Mouse (Mus musculus): ENCODE measurements around the gene Psmd1. TPM values are rescaled to one million over a fixed set of nuclear protein-coding genes. Genes with fewer than 3 reads are reported as not detected.
A peak's percentile ranks its signal among the peaks of the same experiment; 100 is the strongest.

Psmd1 gene
- polyA plus RNA-seq, 1 experiment, result 89.0 TPM

- no peak for TF ChIP-seq CTCF (IDR thresholded peaks at IDR 0.05; ENCODE audit: borderline replicate concordance, extremely low read depth, insufficient read depth, insufficient read length)
- TF ChIP-seq POLR2A (IDR thresholded peaks at IDR 0.05; ENCODE audit: borderline replicate concordance, extremely low read depth, insufficient read depth, insufficient read length, poor library complexity, severe bottlenecking), result no peak
- DNase-seq (ENCODE audit: low read depth), result no peak
Observed at GRCm38 (mm10) chr1:86094413-86094812, 30.2 kb downstream of the Psmd1 start.

- TF ChIP-seq POLR2A (IDR thresholded peaks at IDR 0.05; ENCODE audit: borderline replicate concordance, extremely low read depth, insufficient read depth, insufficient read length, poor library complexity, severe bottlenecking) (no peak), CTCF (IDR thresholded peaks at IDR 0.05; ENCODE audit: borderline replicate concordance, extremely low read depth, insufficient read depth, insufficient read length) (no peak)
- DNase-seq (ENCODE audit: low read depth), result no peak
Observed at GRCm38 (mm10) chr1:86105054-86105453, 40.9 kb downstream of the Psmd1 start.

- DNase-seq (ENCODE audit: low read depth), result peak; percentile 42
- TF ChIP-seq POLR2A (IDR thresholded peaks at IDR 0.05; ENCODE audit: borderline replicate concordance, extremely low read depth, insufficient read depth, insufficient read length, poor library complexity, severe bottlenecking) (no peak), CTCF (IDR thresholded peaks at IDR 0.05; ENCODE audit: borderline replicate concordance, extremely low read depth, insufficient read depth, insufficient read length) (no peak)
Observed at GRCm38 (mm10) chr1:86111779-86112178, 47.6 kb downstream of the Psmd1 start, which contains the start of gene Htr2b. Gene Htr2b, minus strand, starts transcription at chr1:86111970.

GRCm38 (mm10) chr1:86114141-86114540 is 50.0 kb downstream of the Psmd1 start:
- TF ChIP-seq CTCF (IDR thresholded peaks at IDR 0.05; ENCODE audit: borderline replicate concordance, extremely low read depth, insufficient read depth, insufficient read length), result no peak
- TF ChIP-seq POLR2A (IDR thresholded peaks at IDR 0.05; ENCODE audit: borderline replicate concordance, extremely low read depth, insufficient read depth, insufficient read length, poor library complexity, severe bottlenecking), result no peak
- DNase-seq (ENCODE audit: low read depth), result no peak

GRCm38 (mm10) chr1:86119549-86119948 is 55.4 kb downstream of the Psmd1 start:
- TF ChIP-seq CTCF (IDR thresholded peaks at IDR 0.05; ENCODE audit: borderline replicate concordance, extremely low read depth, insufficient read depth, insufficient read length), result no peak
- TF ChIP-seq POLR2A (IDR thresholded peaks at IDR 0.05; ENCODE audit: borderline replicate concordance, extremely low read depth, insufficient read depth, insufficient read length, poor library complexity, severe bottlenecking), result no peak
- DNase-seq (ENCODE audit: low read depth), result no peak

- DNase-seq (ENCODE audit: low read depth), result no peak
- TF ChIP-seq POLR2A (IDR thresholded peaks at IDR 0.05; ENCODE audit: borderline replicate concordance, extremely low read depth, insufficient read depth, insufficient read length, poor library complexity, severe bottlenecking) (no peak), CTCF (IDR thresholded peaks at IDR 0.05; ENCODE audit: borderline replicate concordance, extremely low read depth, insufficient read depth, insufficient read length) (no peak)
Observed at GRCm38 (mm10) chr1:86126036-86126435, 61.8 kb downstream of the Psmd1 start.

GRCm38 (mm10) chr1:86133337-86133736 is 69.2 kb downstream of the Psmd1 start, which contains the start of gene Gm21972:
Gene Gm21972, plus strand, starts transcription at chr1:86133637.
- TF ChIP-seq POLR2A (IDR thresholded peaks at IDR 0.05; ENCODE audit: borderline replicate concordance, extremely low read depth, insufficient read depth, insufficient read length, poor library complexity, severe bottlenecking) (no peak), CTCF (IDR thresholded peaks at IDR 0.05; ENCODE audit: borderline replicate concordance, extremely low read depth, insufficient read depth, insufficient read length) (no peak)
- DNase-seq (ENCODE audit: low read depth), result no peak

GRCm38 (mm10) chr1:86135315-86135714 is 71.1 kb downstream of the Psmd1 start:
- DNase-seq (ENCODE audit: low read depth), result no peak
- TF ChIP-seq POLR2A (IDR thresholded peaks at IDR 0.05; ENCODE audit: borderline replicate concordance, extremely low read depth, insufficient read depth, insufficient read length, poor library complexity, severe bottlenecking), result no peak

- DNase-seq (ENCODE audit: low read depth), result no peak
- TF ChIP-seq POLR2A (IDR thresholded peaks at IDR 0.05; ENCODE audit: borderline replicate concordance, extremely low read depth, insufficient read depth, insufficient read length, poor library complexity, severe bottlenecking) (no peak), CTCF (IDR thresholded peaks at IDR 0.05; ENCODE audit: borderline replicate concordance, extremely low read depth, insufficient read depth, insufficient read length) (no peak)
Observed at GRCm38 (mm10) chr1:86141081-86141480, 76.9 kb downstream of the Psmd1 start.

- TF ChIP-seq CTCF (IDR thresholded peaks at IDR 0.05; ENCODE audit: borderline replicate concordance, extremely low read depth, insufficient read depth, insufficient read length), result no peak
- no peak for TF ChIP-seq POLR2A (IDR thresholded peaks at IDR 0.05; ENCODE audit: borderline replicate concordance, extremely low read depth, insufficient read depth, insufficient read length, poor library complexity, severe bottlenecking)
- no peak for DNase-seq (ENCODE audit: low read depth)
Observed at GRCm38 (mm10) chr1:86143165-86143564, 79.0 kb downstream of the Psmd1 start.

GRCm38 (mm10) chr1:86144001-86144944 is 80.1 kb downstream of the Psmd1 start:
- no peak for DNase-seq (ENCODE audit: low read depth)
- no peak for TF ChIP-seq POLR2A (IDR thresholded peaks at IDR 0.05; ENCODE audit: borderline replicate concordance, extremely low read depth, insufficient read depth, insufficient read length, poor library complexity, severe bottlenecking)
- peak; percentile 13; the same call in 1 of the 2 replicates for TF ChIP-seq CTCF (IDR thresholded peaks at IDR 0.05; ENCODE audit: borderline replicate concordance, extremely low read depth, insufficient read depth, insufficient read length)

GRCm38 (mm10) chr1:86146293-86146692 is 82.1 kb downstream of the Psmd1 start:
- TF ChIP-seq CTCF (IDR thresholded peaks at IDR 0.05; ENCODE audit: borderline replicate concordance, extremely low read depth, insufficient read depth, insufficient read length) (no peak), POLR2A (IDR thresholded peaks at IDR 0.05; ENCODE audit: borderline replicate concordance, extremely low read depth, insufficient read depth, insufficient read length, poor library complexity, severe bottlenecking) (no peak)
- no peak for DNase-seq (ENCODE audit: low read depth)
